Mouse (Mus musculus): ENCODE measurements around the gene Ackr1. TPM values are rescaled to one million over a fixed set of nuclear protein-coding genes. Genes with fewer than 3 reads are reported as not detected.
"Not testable (repeated sequence)": the region's sequence is repeated elsewhere in the genome, so short reads cannot be mapped to it uniquely, and the experiment has no call there.

Gene Ackr1
- polyA plus RNA-seq, 1 experiment from 2014 or later: 3.5 TPM

DNA sequence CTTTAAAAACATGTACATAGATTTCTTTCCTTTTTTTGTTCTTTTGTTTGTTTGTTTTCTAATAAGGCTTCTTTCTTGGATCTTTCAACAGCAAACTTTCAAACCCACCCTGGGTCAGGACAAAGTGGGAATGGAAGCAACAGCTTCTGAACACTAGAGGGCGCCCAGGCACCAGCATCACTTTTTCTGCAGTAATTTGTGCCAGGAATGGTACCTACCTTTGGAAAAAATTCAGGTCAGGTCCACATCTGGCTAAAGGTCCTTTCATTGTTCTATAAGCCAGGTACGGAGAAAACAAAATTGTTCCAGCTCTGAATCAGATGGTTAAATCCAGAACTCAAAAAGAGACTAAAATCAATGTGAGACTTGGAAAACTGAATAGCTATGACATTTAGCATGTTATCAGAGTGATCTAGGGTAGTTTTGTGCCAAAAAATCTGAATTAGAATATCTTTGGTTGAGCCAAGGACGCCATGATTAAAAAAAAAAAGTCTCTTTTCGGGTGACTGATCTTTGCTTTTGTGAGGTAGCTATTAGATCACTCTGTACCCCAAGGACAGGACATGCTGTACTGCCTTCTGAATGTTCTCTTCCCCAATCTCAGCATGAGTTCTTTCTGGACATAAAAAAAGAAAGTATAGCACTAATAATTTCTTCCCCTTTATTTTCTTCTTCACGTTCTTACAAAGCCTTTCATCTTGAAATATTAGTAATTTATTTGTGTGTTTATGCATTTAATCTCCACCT lies 9.5 kb downstream of the Ackr1 start:
- H3K27me3 ChIP-seq (ENCODE audit: control insufficient read depth, insufficient read depth, low read length): no peaks in the 10 kb centered on the region

DNA sequence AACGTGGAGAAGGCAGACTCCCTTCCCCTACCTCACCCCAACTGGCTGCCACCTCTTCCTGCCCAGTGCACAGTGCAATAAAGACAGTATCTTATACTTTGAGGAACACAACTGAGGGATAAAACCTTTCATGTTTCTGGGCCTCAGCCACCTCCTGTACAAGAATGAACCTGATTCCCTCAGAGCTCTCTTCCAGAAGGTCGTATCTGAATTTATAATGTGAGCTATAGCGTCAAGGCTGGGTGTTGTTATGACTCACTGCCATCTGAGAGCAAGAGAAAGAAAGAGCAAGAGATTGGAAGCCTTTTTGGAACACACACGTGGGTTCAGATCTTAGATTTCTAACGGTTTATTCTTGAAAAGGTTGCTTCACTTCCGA lies 11.3 kb downstream of the Ackr1 start:
- WGBS: 78% methylated on average over 6 of the region's 6 CpGs
- H3K36me3 ChIP-seq (ENCODE audit: control insufficient read depth, insufficient read depth, low read length): no peaks in the 10 kb centered on the region
- H3K27me3 ChIP-seq (ENCODE audit: control insufficient read depth, insufficient read depth, low read length): no peaks in the 10 kb centered on the region
- H3K4me2 ChIP-seq: no peak overlapping the region
- H3K27ac ChIP-seq (ENCODE audit: low read depth, low read length): no peak overlapping the region
- no peak overlapping the region for H3K9ac ChIP-seq (ENCODE audit: low read length)
- no peak for DNase-seq (ENCODE audit: low spot score, missing footprints)
- no peaks in the 10 kb centered on the region for H3K9me3 ChIP-seq (ENCODE audit: control insufficient read depth, low read length)
- no peaks in the 10 kb centered on the region for H3K4me1 ChIP-seq (ENCODE audit: control insufficient read depth, insufficient read depth, low read length)
- no peak for ATAC-seq (ENCODE audit: low FRiP score)
- H3K4me3 ChIP-seq (ENCODE audit: low read depth, low read length): no peak overlapping the region

More for the DNA sequence above, 9.5 kb downstream of the Ackr1 start:
- H3K9ac ChIP-seq (ENCODE audit: low read length): no peak overlapping the region
- no peak overlapping the region for H3K27ac ChIP-seq (ENCODE audit: low read depth, low read length)
- DNase-seq (ENCODE audit: low spot score, missing footprints) (peak; percentile 92), ATAC-seq (ENCODE audit: low FRiP score) (peak; percentile 49; the same call in 1 of the 2 replicates)
- no peaks in the 10 kb centered on the region for H3K36me3 ChIP-seq (ENCODE audit: control insufficient read depth, insufficient read depth, low read length)
- 32% methylated on average over 5 of the region's 5 CpGs for WGBS
- H3K9me3 ChIP-seq (ENCODE audit: control insufficient read depth, low read length): no peaks in the 10 kb centered on the region
- no peaks in the 10 kb centered on the region for H3K4me1 ChIP-seq (ENCODE audit: control insufficient read depth, insufficient read depth, low read length)
- no peak overlapping the region for H3K4me2 ChIP-seq
- H3K4me3 ChIP-seq (ENCODE audit: low read depth, low read length): no peak overlapping the region

DNA sequence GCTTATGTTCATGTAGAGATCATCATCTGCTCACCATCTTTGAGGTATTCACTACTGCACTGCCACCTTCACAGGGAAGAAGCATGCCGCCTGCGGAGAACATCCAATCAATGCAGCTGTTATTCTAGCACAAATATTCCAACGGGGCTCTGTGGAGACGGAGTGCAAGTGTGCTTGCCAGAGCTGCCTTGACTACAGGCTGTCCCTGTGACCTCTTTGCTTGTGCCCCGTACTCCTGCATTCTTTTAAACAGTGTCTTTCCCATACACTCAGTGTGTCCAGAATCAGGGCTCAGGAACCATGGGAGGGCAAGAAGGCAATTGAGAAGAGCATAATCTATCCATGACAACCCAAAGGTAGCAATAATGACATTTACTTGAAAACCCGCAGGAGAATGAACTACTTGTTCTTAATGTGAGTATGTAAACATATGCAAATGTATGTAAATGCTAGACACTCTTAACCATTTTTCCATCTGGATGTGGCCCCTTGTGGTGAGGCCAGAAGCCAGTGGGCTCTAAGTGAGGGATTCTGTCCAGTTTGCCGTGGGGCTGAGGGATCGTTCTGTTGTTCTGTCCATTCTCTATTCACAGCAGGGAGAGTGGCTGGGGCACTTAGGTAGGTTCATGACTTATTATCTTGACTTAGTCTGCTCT lies 11.8 kb downstream of the Ackr1 start:
- no peak overlapping the region for H3K4me3 ChIP-seq (ENCODE audit: low read depth, low read length)
- WGBS: 76% methylated on average over 8 of the region's 8 CpGs
- no peak overlapping the region for H3K9ac ChIP-seq (ENCODE audit: low read length)
- no peak for DNase-seq (ENCODE audit: low spot score, missing footprints)
- ATAC-seq (ENCODE audit: low FRiP score): no peak
- H3K27me3 ChIP-seq (ENCODE audit: control insufficient read depth, insufficient read depth, low read length): no peaks in the 10 kb centered on the region
- no peaks in the 10 kb centered on the region for H3K9me3 ChIP-seq (ENCODE audit: control insufficient read depth, low read length)
- no peak overlapping the region for H3K27ac ChIP-seq (ENCODE audit: low read depth, low read length)
- H3K4me1 ChIP-seq (ENCODE audit: control insufficient read depth, insufficient read depth, low read length): no peaks in the 10 kb centered on the region
- no peak overlapping the region for H3K4me2 ChIP-seq
- no peaks in the 10 kb centered on the region for H3K36me3 ChIP-seq (ENCODE audit: control insufficient read depth, insufficient read depth, low read length)

DNA sequence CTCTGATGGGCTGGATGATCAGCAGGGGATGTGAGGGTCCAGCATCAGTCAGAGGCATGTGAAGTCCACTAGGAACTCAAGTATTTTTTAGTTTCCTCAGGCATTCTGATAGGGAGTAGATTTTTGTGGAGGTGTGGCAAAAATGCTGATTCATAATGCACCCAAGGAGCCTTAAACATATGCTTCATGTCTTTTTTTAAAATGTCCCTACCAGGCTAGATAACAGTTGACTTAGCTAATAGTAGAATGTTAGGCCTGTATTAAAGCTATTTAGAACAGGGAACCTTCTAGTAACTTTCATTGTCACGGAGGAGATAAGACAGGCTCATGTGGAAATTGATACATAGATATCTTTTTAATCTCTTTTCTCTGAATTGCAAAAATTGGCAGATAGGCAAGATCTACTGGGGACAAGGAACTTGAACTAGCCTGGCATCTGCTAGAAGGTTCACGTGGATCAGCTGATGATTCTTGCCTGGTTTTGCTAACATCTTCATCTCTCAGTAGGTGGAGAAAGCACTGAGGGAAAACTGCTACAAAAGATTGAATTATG lies 15.5 kb downstream of the Ackr1 start:
- Histone ChIP-seq H3K4me1 (ENCODE audit: control insufficient read depth, insufficient read depth, low read length) (no peaks in the 10 kb centered on the region), H3K4me3 (ENCODE audit: low read depth, low read length) (no peak overlapping the region), H3K9me3 (ENCODE audit: control insufficient read depth, low read length) (no peaks in the 10 kb centered on the region), H3K9ac (ENCODE audit: low read length) (no peak overlapping the region), H3K36me3 (ENCODE audit: control insufficient read depth, insufficient read depth, low read length) (no peaks in the 10 kb centered on the region), H3K27ac (ENCODE audit: low read depth, low read length) (no peak overlapping the region), H3K4me2 (no peak overlapping the region), H3K27me3 (ENCODE audit: control insufficient read depth, insufficient read depth, low read length) (no peaks in the 10 kb centered on the region)
- ATAC-seq (ENCODE audit: low FRiP score) (no peak), DNase-seq (ENCODE audit: low spot score, missing footprints) (no peak)
- 87% methylated on average over 2 of the region's 2 CpGs for WGBS

DNA sequence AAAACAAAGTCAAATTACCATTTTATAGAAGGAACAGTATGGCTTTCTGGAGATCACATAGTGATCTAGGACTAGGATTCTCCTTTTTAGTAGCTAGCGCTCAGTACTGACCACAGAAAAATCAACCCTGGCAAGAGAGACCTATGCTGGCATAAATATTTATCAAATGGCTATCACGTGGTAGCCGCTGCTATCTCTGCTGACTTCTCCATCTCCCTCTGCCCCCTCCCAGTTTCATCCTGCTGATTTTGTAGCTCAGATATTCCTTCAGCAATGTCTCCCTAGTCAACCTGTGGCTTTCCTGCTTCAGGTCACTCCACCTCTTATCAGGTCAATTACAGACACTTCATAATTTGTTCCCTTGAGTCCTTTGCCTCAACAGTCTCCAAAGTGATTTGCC lies 17.8 kb downstream of the Ackr1 start:
- Histone ChIP-seq H3K4me1 (ENCODE audit: control insufficient read depth, insufficient read depth, low read length) (no peaks in the 10 kb centered on the region), H3K27me3 (ENCODE audit: control insufficient read depth, insufficient read depth, low read length) (no peaks in the 10 kb centered on the region), H3K9ac (ENCODE audit: low read length) (no peak overlapping the region), H3K9me3 (ENCODE audit: control insufficient read depth, low read length) (no peaks in the 10 kb centered on the region), H3K36me3 (ENCODE audit: control insufficient read depth, insufficient read depth, low read length) (no peaks in the 10 kb centered on the region), H3K4me3 (ENCODE audit: low read depth, low read length) (no peak overlapping the region), H3K4me2 (no peak overlapping the region), H3K27ac (ENCODE audit: low read depth, low read length) (no peak overlapping the region)
- no peak for DNase-seq (ENCODE audit: low spot score, missing footprints)
- WGBS: 92% methylated on average over 3 of the region's 3 CpGs
- no peak for ATAC-seq (ENCODE audit: low FRiP score)

DNA sequence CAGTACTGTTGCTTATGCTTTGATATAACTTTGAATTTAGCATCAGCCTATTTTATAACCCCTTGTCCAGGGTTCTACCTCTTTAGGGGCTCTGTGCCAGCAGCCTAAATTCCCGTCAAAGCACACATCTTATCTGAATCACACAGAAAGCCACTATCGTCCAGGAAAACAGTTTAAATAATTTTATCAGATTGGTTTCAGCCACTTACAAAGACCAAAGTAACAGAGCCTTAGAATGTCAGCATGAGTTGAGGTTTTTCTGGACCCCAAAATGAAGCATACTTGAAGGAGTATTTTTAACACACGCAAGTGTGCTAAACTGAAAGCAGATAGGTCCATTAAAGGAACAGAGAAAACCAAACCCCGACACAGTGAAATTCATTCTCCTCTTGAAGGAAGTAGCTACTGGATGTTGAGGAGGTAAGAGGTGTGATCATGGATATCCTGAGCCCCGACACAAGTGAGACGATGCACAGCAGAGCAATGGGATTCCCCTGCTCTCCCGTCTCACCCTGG lies 20.0 kb downstream of the Ackr1 start:
- H3K4me3 ChIP-seq (ENCODE audit: low read depth, low read length); H3K27me3 ChIP-seq (ENCODE audit: control insufficient read depth, insufficient read depth, low read length); H3K9me3 ChIP-seq (ENCODE audit: control insufficient read depth, low read length); ATAC-seq (ENCODE audit: low FRiP score); H3K4me1 ChIP-seq (ENCODE audit: control insufficient read depth, insufficient read depth, low read length); H3K27ac ChIP-seq (ENCODE audit: low read depth, low read length); H3K36me3 ChIP-seq (ENCODE audit: control insufficient read depth, insufficient read depth, low read length); DNase-seq (ENCODE audit: low spot score, missing footprints); H3K9ac ChIP-seq (ENCODE audit: low read length); H3K4me2 ChIP-seq: not testable (repeated sequence)
- WGBS: 91% methylated on average over 7 of the region's 7 CpGs

DNA sequence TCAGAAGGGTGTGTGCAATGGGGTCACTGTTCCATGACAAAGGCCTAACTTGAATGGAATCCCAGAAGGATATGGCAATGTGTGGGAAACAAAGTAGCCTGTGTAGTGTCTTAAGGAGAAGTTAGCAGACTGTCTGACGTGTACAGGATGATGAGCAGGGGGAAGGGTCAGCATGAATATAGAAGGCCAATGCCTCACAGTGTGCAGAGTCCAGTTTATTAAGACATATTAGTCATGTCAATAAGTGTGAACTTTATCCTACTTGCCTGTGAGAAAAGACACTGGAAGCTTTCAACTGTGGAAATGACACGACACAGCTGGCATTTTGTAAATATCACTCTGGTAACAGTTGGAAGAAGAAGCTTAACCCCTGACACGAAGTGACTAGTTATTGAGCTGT lies 30.8 kb downstream of the Ackr1 start:
- not testable (repeated sequence) for ATAC-seq (ENCODE audit: low FRiP score); H3K27ac ChIP-seq (ENCODE audit: low read depth, low read length); H3K9me3 ChIP-seq (ENCODE audit: control insufficient read depth, low read length); DNase-seq (ENCODE audit: low spot score, missing footprints); H3K4me3 ChIP-seq (ENCODE audit: low read depth, low read length); H3K9ac ChIP-seq (ENCODE audit: low read length); H3K27me3 ChIP-seq (ENCODE audit: control insufficient read depth, insufficient read depth, low read length); H3K4me1 ChIP-seq (ENCODE audit: control insufficient read depth, insufficient read depth, low read length); H3K36me3 ChIP-seq (ENCODE audit: control insufficient read depth, insufficient read depth, low read length); H3K4me2 ChIP-seq
- WGBS: 55% methylated on average over 3 of the region's 3 CpGs

All from midbrain, embryonic 11.5 days (tissue).